Mouse (Mus musculus): ENCODE data around the gene Slc51a. TPM values are rescaled to one million over a fixed set of nuclear protein-coding genes. Genes with fewer than 3 reads are reported as not detected.

Slc51a gene
- polyA plus RNA-seq (2012; fragmentation: generic; extraction: Trizol), result 0.14 TPM
- long read RNA-seq, experiment 1, result 0 reads
- long read RNA-seq, experiment 2, result 0 reads

DNA sequence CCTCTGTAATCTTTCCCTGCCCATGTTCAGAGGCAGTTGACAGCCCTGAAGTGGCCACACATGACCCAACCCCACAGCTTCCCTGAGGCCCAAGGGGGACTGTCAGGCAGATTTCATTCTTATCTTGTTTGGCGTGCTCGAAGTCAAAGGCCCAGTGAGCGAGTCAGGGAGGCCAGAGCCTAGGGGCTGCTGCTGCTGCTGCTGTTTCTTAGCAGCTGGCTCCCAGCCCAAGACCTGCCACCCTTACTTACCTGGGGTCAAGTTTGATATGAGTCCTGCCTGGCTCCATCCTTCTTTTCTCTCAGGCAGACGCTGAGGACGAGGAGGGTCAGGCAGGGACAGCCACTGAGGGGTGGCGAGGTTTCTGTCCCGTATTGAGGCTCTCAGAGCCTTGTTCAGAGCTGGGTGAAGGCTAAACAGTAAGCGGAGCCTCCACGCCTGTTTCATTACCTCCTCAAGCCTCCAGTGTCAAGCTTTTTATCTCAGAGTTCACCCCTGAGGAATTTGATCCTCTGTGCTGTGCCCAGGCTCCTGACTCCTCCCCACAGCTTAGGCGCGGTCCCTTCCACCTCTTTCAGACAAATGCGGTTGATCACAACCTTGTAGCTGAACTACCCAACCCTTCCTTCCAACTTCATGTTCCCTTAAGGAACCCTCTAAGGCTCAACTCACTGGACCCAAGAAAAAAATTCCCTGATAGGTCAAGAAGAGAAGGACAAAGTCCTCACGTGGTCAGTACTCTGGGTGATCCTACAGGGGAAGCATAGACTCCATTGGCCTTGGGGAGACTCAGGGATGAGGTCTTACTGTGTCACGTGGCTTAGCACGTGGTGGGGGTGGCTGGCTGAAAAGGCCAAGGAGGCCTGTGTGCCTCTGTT lies at the start of gene Slc51a:
Gene Slc51a (minus strand): TSS at position 646 of the 878 bp plus-strand sequence.
- TF ChIP-seq USF1 (IDR thresholded peaks at IDR 0.05; ENCODE audit: low read depth) (peak; percentile 8), MAX (IDR thresholded peaks at IDR 0.05) (no peak)
- Histone ChIP-seq H3K79me3 (ENCODE audit: low read depth) (no peaks in the 10 kb centered on the region), H3K4me3 (ENCODE audit: insufficient read depth, poor library complexity, severe bottlenecking) (no peak within 1 kb of the TSS), H3K27me3 (ENCODE audit: control insufficient read depth, insufficient read depth, insufficient read length) (peaks cover 18% of the 10 kb centered on the region), H3K79me2 (ENCODE audit: control insufficient read depth, insufficient read depth) (no peaks in the 10 kb centered on the region), H3ac (ENCODE audit: control insufficient read depth, insufficient read length, low read depth) (no peak within 1 kb of the TSS), H3K36me3 (ENCODE audit: control insufficient read depth, insufficient read depth) (no peaks in the 10 kb centered on the region)

DNA sequence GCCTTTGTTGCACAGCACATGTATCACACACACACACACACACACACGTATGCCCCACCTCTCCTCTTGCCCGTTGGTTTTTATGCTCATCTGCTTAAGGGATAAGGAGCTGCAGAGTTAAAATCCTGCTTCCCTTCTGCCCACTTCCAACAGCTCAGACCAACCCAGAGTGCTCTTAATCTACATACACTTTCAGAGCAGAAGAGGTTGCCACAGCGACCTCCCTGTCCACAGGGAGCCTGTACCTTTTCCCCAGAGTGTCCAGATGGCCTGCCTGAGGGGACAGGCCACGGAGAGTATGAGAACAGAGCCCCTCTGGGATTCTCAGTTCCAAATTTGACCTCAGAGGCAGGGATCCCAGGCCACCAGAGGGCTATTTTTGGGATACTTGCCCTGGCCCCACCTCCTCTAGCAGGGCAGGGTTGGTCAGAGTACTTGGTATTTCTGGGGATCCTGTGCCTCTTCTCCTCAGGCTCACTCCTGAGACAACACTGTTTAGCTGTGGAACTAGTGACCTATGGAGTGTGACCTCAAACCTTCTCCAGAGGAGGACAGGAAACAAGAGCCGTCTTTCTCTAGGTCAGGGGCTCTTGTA lies 47.6 kb upstream of the Slc51a start:
- no peak overlapping the region for H3K4me3 ChIP-seq (ENCODE audit: insufficient read depth, poor library complexity, severe bottlenecking)
- H3K79me3 ChIP-seq (ENCODE audit: low read depth), result no peaks in the 10 kb centered on the region
- no peak overlapping the region for H3ac ChIP-seq (ENCODE audit: control insufficient read depth, insufficient read length, low read depth)
- no peaks in the 10 kb centered on the region for H3K27me3 ChIP-seq (ENCODE audit: control insufficient read depth, insufficient read depth, insufficient read length)
- no peaks in the 10 kb centered on the region for H3K36me3 ChIP-seq (ENCODE audit: control insufficient read depth, insufficient read depth)
- no peak for TF ChIP-seq CTCF (IDR thresholded peaks at IDR 0.05; ENCODE audit: control insufficient read depth, insufficient read depth, insufficient read length)
- TF ChIP-seq FOSL1 (IDR thresholded peaks at IDR 0.05; ENCODE audit: insufficient read depth, low read length, poor library complexity, severe bottlenecking), result no peak
- TF ChIP-seq CEBPB (IDR thresholded peaks at IDR 0.05; ENCODE audit: low read depth), result no peak
- TF ChIP-seq MAX (IDR thresholded peaks at IDR 0.05), result no peak
- TF ChIP-seq MYOD1 (IDR thresholded peaks at IDR 0.05; ENCODE audit: control insufficient read depth, insufficient read length, low read depth), result no peak
- no peak for TF ChIP-seq USF1 (IDR thresholded peaks at IDR 0.05; ENCODE audit: low read depth)
- TF ChIP-seq MYOG (IDR thresholded peaks at IDR 0.05; ENCODE audit: control insufficient read depth, extremely low read depth, insufficient read length), result no peak
- H3K79me2 ChIP-seq (ENCODE audit: control insufficient read depth, insufficient read depth), result no peaks in the 10 kb centered on the region

DNA sequence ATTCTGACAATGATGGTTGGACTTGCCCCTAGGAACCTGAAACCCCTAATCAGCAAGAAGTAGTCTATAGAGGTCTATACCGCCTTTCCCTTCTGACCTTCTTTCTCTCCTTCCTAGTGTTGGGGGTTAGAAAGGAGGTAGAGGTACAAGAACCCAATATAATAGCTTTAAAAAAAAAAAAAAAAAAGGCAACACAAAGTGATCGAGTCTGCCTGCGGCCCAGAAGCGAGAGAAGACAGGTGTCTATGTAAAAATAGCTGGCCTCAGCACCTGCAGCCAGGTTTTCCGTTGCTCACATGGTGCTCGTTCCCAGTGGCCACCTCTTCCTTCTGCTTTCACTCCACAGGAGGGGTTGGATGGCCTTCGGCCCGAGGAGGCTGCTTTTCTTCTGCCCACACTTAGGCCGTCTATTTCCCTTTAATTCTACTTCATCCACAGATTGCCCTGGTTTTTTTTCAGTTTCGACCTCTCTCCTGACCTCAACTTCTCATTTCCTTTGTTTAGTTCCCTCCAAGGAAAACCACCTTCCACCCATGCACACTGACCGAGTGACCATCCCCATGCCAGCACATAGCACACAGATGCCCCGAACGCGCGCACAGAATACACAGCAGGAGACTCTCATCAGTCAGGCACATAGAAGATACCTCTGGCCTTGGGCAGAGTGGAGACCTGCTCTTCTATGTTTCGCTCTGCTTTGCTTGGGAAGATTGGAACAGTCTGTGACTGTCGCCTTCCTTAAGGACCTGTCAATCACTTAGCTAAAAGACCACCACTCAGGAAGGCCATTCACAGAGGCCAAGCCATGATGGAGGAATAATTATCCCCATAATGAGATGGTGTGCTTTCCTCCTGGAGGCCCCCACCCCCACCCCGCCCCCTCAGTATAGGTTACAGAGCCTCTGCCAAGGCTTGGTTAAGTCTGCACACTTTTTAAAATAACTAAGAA lies 45.5 kb upstream of the Slc51a start:
- Histone ChIP-seq H3K27me3 (ENCODE audit: control insufficient read depth, insufficient read depth, insufficient read length) (no peaks in the 10 kb centered on the region), H3ac (ENCODE audit: control insufficient read depth, insufficient read length, low read depth) (no peak overlapping the region), H3K4me3 (ENCODE audit: insufficient read depth, poor library complexity, severe bottlenecking) (no peak overlapping the region), H3K36me3 (ENCODE audit: control insufficient read depth, insufficient read depth) (no peaks in the 10 kb centered on the region), H3K79me2 (ENCODE audit: control insufficient read depth, insufficient read depth) (no peaks in the 10 kb centered on the region), H3K79me3 (ENCODE audit: low read depth) (no peaks in the 10 kb centered on the region)
- TF ChIP-seq MYOG (IDR thresholded peaks at IDR 0.05; ENCODE audit: control insufficient read depth, extremely low read depth, insufficient read length) (no peak), CEBPB (IDR thresholded peaks at IDR 0.05; ENCODE audit: low read depth) (no peak), FOSL1 (IDR thresholded peaks at IDR 0.05; ENCODE audit: insufficient read depth, low read length, poor library complexity, severe bottlenecking) (no peak), CTCF (IDR thresholded peaks at IDR 0.05; ENCODE audit: control insufficient read depth, insufficient read depth, insufficient read length) (no peak), MYOD1 (IDR thresholded peaks at IDR 0.05; ENCODE audit: control insufficient read depth, insufficient read length, low read depth) (no peak), USF1 (IDR thresholded peaks at IDR 0.05; ENCODE audit: low read depth) (no peak), MAX (IDR thresholded peaks at IDR 0.05) (no peak)

DNA sequence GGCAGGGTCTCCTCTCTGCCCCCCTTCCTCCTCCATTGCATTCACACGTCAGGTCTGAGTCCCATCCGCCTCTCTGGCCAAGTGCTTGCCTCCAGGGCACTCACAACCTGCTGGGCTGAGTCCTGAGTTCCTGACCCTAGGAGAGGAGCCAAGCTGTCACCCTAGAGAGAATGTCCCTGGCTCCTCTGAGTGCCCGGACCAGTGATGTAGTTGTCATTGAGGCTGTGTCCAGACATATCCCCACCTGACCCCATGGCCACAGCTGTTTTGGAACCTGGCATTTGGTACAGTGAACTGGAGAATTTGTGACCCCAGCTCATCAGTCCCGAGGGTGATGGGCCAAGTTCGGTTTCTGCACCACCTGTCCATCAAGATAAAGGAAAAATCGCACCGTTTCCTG lies 39.2 kb upstream of the Slc51a start:
- TF ChIP-seq MYOD1 (IDR thresholded peaks at IDR 0.05; ENCODE audit: control insufficient read depth, insufficient read length, low read depth) (no peak), CEBPB (IDR thresholded peaks at IDR 0.05; ENCODE audit: low read depth) (no peak), CTCF (IDR thresholded peaks at IDR 0.05; ENCODE audit: control insufficient read depth, insufficient read depth, insufficient read length) (no peak), MAX (IDR thresholded peaks at IDR 0.05) (no peak), FOSL1 (IDR thresholded peaks at IDR 0.05; ENCODE audit: insufficient read depth, low read length, poor library complexity, severe bottlenecking) (no peak), MYOG (IDR thresholded peaks at IDR 0.05; ENCODE audit: control insufficient read depth, extremely low read depth, insufficient read length) (no peak), USF1 (IDR thresholded peaks at IDR 0.05; ENCODE audit: low read depth) (no peak)

DNA sequence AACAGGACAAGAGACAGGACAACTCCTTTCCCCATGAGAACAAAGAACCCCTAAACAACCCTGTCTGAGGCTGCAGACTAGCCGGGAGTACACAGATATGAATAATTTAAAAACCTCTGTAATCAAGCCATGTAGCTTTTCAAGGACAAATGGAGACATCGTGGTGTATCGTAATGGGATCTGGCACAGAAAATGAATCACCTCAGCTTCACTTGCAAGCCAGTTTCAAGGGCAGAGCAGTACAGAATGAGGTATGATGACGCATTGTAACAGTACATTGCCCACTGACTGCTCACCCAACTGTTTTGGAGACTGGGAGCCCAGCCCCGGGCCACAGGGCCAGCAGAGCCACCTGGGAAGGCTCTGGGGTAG lies 36.6 kb upstream of the Slc51a start:
- no peak overlapping the region for H3K4me3 ChIP-seq (ENCODE audit: insufficient read depth, poor library complexity, severe bottlenecking)
- no peak overlapping the region for H3ac ChIP-seq (ENCODE audit: control insufficient read depth, insufficient read length, low read depth)
- TF ChIP-seq CEBPB (IDR thresholded peaks at IDR 0.05; ENCODE audit: low read depth) (no peak), CTCF (IDR thresholded peaks at IDR 0.05; ENCODE audit: control insufficient read depth, insufficient read depth, insufficient read length) (no peak), MYOG (IDR thresholded peaks at IDR 0.05; ENCODE audit: control insufficient read depth, extremely low read depth, insufficient read length) (no peak), FOSL1 (IDR thresholded peaks at IDR 0.05; ENCODE audit: insufficient read depth, low read length, poor library complexity, severe bottlenecking) (no peak), MAX (IDR thresholded peaks at IDR 0.05) (no peak), USF1 (IDR thresholded peaks at IDR 0.05; ENCODE audit: low read depth) (no peak), MYOD1 (IDR thresholded peaks at IDR 0.05; ENCODE audit: control insufficient read depth, insufficient read length, low read depth) (no peak)
- no peaks in the 10 kb centered on the region for H3K79me2 ChIP-seq (ENCODE audit: control insufficient read depth, insufficient read depth)
- H3K27me3 ChIP-seq (ENCODE audit: control insufficient read depth, insufficient read depth, insufficient read length), result no peaks in the 10 kb centered on the region
- H3K36me3 ChIP-seq (ENCODE audit: control insufficient read depth, insufficient read depth), result no peaks in the 10 kb centered on the region
- no peaks in the 10 kb centered on the region for H3K79me3 ChIP-seq (ENCODE audit: low read depth)

More for the DNA sequence above, 39.2 kb upstream of the Slc51a start:
- Histone ChIP-seq H3K79me3 (ENCODE audit: low read depth) (no peaks in the 10 kb centered on the region), H3K4me3 (ENCODE audit: insufficient read depth, poor library complexity, severe bottlenecking) (no peak overlapping the region), H3K79me2 (ENCODE audit: control insufficient read depth, insufficient read depth) (no peaks in the 10 kb centered on the region), H3K36me3 (ENCODE audit: control insufficient read depth, insufficient read depth) (no peaks in the 10 kb centered on the region), H3K27me3 (ENCODE audit: control insufficient read depth, insufficient read depth, insufficient read length) (no peaks in the 10 kb centered on the region), H3ac (ENCODE audit: control insufficient read depth, insufficient read length, low read depth) (no peak overlapping the region)

Data from C2C12 (cell line).